Mouse (Mus musculus): ENCODE data around the gene Ndufb10.
A peak's percentile ranks its signal among the peaks of the same experiment; 100 is the strongest.
"Not testable (repeated sequence)": the region's sequence is repeated elsewhere in the genome, so short reads cannot be mapped to it uniquely, and the experiment has no call there.

The Ndufb10 gene

GRCm38 (mm10) chr17:24734513-24734912, 10.2 kb upstream of the Ndufb10 start:
- DNase-seq (ENCODE audit: low read depth, low spot score), result no peak

- DNase-seq (ENCODE audit: low read depth, low spot score), result no peak
These were observed 9.3 kb upstream of the Ndufb10 start for GRCm38 (mm10) chr17:24733434-24734050.

DNA sequence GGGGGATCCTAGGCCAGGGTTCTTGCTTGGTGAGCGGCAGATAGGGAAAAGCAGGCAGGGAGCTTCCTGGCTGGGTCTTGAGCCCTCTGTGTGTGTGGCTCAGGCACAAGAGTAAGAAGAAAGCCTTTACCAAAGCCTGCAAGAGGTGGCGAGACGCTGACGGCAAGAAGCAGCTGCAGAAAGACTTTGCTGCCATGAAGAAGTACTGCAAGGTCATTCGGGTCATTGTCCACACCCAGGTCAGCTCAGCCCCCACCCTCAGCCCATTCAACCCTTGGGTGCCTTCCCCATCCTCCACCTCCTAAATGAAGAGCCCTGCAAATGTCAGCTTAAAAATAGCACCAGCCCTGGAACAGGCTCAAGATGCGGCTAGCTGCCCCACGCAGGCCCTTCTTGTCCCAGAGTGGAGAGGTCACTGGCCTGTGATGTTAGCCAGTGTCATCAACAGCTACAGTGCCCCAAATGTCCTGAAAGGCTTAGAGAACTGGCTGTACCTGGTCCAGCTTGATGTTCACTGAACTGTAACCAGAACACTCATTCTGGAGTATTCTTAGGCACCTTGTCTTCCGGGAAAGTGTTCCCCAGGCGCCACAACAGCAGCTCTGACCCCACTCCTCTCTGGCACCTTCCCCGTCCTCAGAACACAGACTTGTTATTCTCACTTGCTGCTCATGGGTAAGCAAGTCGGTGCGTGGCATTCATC, 8.1 kb upstream of the Ndufb10 start:
- DNase-seq (ENCODE audit: low read depth, low spot score), result no peak

DNA sequence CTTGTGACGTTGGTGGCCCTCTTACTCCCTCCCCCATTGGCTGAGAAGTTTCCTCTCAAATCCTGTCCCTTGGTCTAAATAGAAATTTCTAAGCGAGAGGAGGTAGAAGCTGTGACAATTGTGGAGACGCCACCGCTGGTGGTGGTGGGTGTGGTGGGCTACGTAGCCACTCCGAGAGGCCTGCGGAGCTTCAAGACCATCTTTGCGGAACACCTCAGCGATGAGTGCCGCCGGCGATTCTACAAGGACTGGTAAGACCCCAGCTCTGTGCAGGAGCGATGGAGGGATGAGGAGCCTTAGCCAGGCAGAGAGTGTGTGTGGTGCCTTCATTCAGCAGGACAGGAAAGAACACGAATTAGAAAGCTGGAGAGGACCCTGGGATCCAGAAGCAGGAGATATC, 6.5 kb upstream of the Ndufb10 start:
- DNase-seq (ENCODE audit: low read depth, low spot score), result no peak

DNA sequence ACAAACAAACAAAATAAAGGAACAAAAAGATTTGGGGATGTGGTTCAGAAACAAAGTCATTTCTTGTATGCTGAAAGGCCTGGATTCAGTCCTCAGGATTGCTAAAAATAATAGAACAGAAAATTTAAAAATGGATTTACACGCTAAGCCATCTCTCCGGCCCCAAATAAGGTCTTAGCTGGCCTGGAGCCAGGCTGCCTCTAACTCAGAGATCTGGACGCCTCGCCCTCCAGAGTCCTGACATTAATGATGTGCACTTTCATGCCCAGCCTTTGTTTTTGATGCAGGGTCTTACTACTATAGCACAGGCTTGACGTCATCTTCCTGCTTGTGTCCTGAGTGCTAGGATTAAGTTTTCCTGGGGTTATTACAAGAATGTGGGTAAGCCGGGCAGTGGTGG, 4.8 kb upstream of the Ndufb10 start:
- no peak for DNase-seq (ENCODE audit: low read depth, low spot score)

- DNase-seq (ENCODE audit: low read depth, low spot score), result no peak
These were observed 3.9 kb upstream of the Ndufb10 start for GRCm38 (mm10) chr17:24728184-24728583.

GRCm38 (mm10) chr17:24727618-24728017, 3.3 kb upstream of the Ndufb10 start, which contains the start of gene Rpl3l:
TSS of gene Rpl3l (plus strand) at chr17:24727820.
- DNase-seq (ENCODE audit: low read depth, low spot score), result no peak

DNA sequence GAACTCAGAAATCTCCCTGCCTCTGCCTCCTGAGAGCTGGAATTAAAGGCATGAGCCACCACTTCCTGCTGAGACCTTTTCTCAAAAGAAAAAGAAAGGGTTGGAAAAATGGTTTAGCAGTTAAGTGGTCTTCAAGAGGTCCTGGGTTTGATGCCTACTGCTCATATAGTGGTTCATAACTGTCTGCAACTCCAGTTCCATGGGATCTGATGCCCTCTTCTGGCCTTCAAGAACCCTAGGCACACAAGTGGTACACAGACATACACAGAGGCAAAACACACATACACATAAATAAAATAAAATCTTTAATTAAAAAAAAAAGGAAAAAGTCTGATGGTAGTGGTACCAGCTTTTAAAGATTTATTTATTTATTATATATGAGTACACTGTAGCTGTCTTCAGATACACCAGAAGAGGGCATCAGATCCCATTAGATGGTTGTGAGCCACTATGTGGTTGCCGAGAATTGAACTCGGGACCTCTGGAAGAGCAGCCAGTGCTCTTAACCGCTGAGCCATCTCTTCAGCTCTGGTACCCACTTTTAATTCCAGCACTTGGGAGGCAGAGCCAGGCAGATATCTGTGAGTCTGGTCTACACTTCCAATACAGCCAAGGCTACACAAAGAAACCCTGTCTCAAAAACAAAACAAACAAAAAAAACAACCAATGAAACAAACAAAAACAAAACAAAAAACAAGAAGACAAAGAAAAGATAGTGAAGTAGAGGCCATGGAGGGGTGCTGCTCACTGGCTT, 1.5 kb upstream of the Ndufb10 start:
- no peak for DNase-seq (ENCODE audit: low read depth, low spot score)

DNA sequence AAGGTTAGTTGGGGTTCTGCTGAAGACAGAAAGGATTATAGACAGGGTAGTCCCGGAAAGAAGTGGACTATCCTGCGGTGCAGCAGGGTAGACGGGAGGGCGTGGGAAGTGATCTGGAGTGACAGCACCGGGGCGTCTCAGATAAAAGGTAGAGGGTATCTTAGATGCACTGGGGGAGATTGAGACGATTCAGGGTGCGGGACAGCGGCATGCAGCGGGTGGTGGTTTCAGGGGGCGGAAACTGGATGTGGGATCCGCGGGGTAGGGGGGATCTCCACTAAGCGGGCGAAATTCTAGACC, 447 bp downstream of the Ndufb10 start:
- DNase-seq (ENCODE audit: low read depth, low spot score), result no peak

- no peak for DNase-seq (ENCODE audit: low read depth, low spot score)
These were observed 977 bp downstream of the Ndufb10 start for GRCm38 (mm10) chr17:24723122-24723880.

DNA sequence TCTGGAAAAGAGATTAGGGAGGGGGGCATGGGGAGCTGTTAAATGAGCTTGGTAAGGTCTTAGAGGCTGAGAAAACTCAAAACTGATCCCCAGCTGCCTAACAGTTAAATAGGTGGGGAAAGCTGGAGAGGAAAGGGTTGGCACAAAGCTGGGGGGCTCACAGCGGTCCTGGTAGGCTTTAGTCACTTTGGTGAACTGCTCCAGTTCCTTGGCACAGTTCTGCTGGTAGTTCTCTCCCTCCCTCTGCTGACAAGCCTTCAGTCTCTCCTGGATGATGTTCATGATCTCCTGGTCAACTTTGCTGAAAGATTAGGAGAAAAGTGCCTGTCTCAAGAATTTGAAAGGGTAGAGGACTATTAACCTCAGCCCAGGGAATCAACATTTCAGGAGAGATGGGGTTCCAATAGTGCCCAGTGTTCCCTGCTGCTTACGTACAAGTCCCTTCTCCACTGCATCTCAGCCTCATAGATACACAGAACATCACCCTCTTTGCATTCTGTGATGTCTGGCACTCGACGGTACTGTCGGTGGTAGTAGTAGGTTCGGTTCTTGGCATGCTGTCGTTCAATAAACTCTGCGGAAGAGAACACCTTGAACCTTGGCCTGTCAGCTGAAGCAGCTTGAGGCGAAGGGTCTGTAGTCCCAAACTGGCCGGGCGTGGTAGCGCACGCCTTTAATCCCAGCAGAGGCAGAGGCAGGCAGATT, 1.9 kb downstream of the Ndufb10 start:
- peak; percentile 55 for DNase-seq (ENCODE audit: low read depth, low spot score)

DNA sequence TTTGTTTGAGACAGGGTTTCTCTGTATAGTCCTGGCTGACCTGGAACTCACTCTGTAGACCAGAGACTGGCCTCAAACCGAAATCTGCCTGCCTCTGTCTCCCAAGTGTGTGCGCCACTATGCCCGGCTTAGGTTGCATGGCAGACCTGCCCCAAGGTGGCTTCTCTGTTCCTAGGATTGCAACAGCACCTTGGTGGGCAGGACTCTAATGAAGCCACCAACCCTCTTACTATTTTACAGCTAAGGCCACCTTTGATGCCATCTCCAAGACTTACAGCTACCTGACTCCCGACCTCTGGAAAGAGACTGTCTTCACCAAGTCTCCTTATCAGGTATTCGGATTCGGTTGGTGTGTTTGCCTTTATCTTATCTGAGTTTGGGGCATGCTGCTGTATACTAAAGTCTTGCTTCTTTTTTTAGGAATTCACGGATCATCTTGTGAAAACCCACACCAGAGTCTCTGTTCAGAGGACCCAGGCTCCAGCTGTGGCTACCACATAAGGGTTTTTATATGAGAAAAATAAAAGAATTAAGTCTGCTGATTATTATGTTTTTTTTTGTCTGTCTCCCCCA, 2.8 kb downstream of the Ndufb10 start:
- not testable (repeated sequence) for DNase-seq (ENCODE audit: low read depth, low spot score)

- not testable (repeated sequence) for DNase-seq (ENCODE audit: low read depth, low spot score)
These were observed 3.7 kb downstream of the Ndufb10 start for GRCm38 (mm10) chr17:24720616-24721015.

- peak; percentile 99 for DNase-seq (ENCODE audit: low read depth, low spot score)
These were observed 4.6 kb downstream of the Ndufb10 start for GRCm38 (mm10) chr17:24719494-24720222.

DNA sequence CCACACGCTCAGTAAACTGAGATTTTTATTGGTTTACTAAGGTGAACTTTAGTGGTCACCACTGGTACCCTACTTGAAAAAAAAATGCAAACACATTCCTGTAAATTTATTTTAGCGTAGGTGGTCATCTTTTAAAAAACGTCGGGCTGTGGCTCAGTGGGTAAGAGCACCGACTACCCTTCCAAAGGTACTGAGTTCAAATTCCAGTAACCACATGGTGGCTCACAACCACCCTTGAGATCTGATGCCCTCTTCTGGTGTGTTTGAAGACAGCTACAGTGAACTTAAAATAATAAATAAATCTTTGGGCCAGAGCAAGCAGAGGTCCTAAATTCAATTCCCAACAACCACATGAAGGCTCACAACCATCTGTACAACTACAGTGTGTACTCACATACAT, 5.3 kb downstream of the Ndufb10 start:
- DNase-seq (ENCODE audit: low read depth, low spot score), result not testable (repeated sequence)

DNA sequence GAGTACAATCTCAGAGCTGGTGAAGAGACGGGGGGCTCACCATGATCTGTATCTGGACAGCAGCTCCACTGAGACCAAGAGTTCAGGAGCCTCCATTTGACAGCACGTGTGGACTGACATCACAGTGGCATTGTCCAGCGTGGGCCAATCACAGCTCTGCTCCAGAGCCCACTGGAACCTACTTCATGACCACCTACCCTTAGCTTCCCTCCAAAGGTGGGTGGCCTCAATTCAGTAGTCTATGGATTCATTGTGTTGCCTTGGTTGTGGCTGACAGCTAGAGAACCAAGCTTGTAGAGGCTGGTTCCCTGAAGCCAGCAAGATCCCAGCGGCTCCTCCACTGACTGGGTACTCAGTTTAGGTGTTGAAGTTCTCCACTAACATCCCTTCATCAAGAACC, 6.3 kb downstream of the Ndufb10 start, which contains the start of the genes Rnf151 and Rps2:
TSS of gene Rnf151 (minus strand) at position 121 of the 400 bp plus-strand sequence.
TSS of gene Rps2 (plus strand) at position 174 of the 400 bp plus-strand sequence.
- no peak for DNase-seq (ENCODE audit: low read depth, low spot score)

DNA sequence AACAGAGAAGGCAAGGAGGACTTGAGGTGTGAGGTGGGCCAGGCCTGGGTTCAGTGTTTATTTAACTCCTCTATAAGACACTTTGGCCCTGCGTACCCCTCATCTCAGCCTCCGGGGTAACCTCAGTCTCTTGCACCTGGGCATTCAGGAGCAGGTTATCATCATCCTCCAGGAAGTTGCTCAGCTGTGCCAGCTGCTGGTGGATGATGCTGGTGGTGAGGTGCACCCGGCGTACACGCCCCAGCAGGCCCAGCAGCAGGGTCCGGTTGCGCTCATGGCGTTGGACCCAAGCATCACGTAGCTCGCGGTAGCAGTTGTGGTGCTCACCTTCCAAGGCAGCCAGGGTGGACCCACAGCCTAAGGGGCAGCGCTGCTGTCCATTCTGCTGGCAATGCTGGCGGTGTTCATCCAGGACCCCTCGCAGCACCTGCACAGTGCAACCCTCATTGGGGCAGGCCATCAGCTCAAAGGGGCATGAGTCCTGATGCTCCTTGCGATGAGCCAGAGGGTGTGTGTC, 8.1 kb downstream of the Ndufb10 start:
- no peak for DNase-seq (ENCODE audit: low read depth, low spot score)

DNA sequence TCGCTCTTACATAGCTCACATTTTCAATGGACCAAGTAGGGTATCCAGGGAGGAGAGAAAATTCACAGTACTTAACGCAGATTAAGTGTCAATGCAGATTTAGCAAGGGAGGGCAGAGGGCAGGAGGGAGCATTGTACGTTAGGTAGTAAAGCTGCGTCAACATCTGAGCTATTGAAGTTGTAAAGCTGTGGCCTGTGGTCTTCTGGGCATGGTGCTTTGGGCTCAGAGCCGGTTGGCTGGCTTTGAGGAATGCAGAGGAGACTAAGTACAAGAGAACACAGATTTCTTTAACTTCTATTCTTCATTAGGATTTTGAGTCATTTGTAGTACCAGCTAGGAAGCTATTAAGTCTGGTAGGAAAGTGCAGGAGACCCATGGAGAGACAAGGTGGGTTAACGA, 8.7 kb downstream of the Ndufb10 start:
- no peak for DNase-seq (ENCODE audit: low read depth, low spot score)

DNA sequence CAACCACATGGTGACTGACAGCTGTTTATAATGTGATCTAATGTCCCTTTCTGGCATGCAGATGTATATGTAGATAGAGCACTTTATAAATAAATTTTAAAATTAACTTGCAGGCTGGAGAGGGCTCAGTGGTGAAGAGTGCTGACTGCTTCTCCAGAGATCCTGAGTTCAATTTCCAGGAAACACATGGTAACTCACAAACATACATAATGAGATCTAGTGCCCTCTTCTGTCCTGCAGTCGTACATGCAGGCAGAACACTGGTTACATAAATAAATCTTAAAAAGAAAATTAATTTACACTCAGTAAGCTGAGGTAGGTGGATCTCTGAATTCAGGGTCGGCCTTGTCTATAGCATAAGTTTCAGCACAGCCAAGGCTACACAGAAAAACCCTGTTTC, 15.6 kb downstream of the Ndufb10 start:
- DNase-seq (ENCODE audit: low read depth, low spot score), result no peak

DNA sequence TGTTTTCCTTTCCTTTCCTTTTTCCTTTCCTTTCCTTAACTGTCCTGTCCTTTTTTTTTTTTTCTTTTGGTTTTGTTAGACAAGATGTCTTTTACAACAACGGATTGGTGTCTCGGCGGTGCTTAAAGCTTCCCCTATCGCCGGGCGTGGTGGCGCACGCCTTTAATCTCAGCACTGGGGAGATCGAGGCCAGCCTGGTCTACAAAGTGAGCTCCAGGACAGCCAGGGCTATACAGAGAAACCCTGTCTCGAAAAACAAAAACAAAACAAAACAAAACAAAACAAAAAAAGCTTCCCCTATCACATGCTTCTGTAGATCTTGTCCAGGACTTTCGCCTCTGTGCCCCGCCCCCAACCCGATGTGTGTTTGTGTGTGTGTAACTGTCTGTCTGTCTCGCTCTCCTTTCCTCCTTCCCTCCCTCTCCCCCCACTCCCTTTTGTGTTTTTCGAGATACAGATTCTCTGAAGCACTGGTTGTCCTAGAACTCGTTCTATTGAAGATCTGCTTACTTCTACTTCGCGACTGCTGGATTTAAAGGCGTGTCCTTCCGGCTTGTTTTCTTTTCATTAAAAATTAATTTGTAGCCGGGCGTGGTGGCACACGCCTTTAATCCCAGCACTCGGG, 16.4 kb downstream of the Ndufb10 start:
- DNase-seq (ENCODE audit: low read depth, low spot score), result no peak
